Mouse (Mus musculus) ES-Bruce4 (cell line): ENCODE data around the gene Ssbp3. TPM values are rescaled to one million over a fixed set of nuclear protein-coding genes. Genes with fewer than 3 reads are reported as not detected.

Source experiments
- H3K27ac ChIP-seq: 2 replicates; pipeline ENCODE4 v1.5.1; 2012; ENCODE audit warnings: low read length, inconsistent platforms; ENCODE audit not compliant: insufficient read depth
- H3K27me3 ChIP-seq: 2 replicates; pipeline ENCODE4 v1.6.1; 2012; ENCODE audit warnings: mild to moderate bottlenecking, low read length, inconsistent platforms; ENCODE audit not compliant: control insufficient read depth, poor library complexity, insufficient read depth, severe bottlenecking
- H3K36me3 ChIP-seq: 2 replicates; pipeline ENCODE4 v1.6.1; 2012; ENCODE audit warnings: inconsistent platforms, mild to moderate bottlenecking, low read length, moderate library complexity; ENCODE audit not compliant: control insufficient read depth, poor library complexity, insufficient read depth, severe bottlenecking
- H3K4me1 ChIP-seq: one replicate; pipeline ENCODE4 v1.8.1; 2011; ENCODE audit warnings: low read length; ENCODE audit not compliant: control insufficient read depth, insufficient read depth
- H3K4me3 ChIP-seq: 2 replicates; pipeline ENCODE4 v1.5.1; 2011; ENCODE audit warnings: low read depth, mild to moderate bottlenecking, low read length
- H3K9ac ChIP-seq: 2 replicates; pipeline ENCODE4 v1.6.1; 2012; ENCODE audit warnings: low read depth, mild to moderate bottlenecking, inconsistent platforms; ENCODE audit not compliant: poor library complexity, severe bottlenecking
- H3K9me3 ChIP-seq: replicated peaks from 2 replicates; pipeline ENCODE4 v1.6.1; 2012; ENCODE audit warnings: mild to moderate bottlenecking, low read length, inconsistent platforms; ENCODE audit not compliant: control insufficient read depth, poor library complexity, insufficient read depth, severe bottlenecking
- CTCF ChIP-seq: IDR thresholded peaks from one replicate; pipeline ENCODE4 v1.8.1; 2011; ENCODE audit warnings: low read depth, low read length
- EP300 ChIP-seq: IDR thresholded peaks from 2 replicates; pipeline ENCODE4 v1.6.1; 2011; ENCODE audit warnings: low read depth, low read length; ENCODE audit not compliant: insufficient read depth
- POLR2A ChIP-seq: IDR thresholded peaks from one replicate; pipeline ENCODE4 v1.8.1; 2011; ENCODE audit warnings: low read length; ENCODE audit not compliant: insufficient read depth
- polyA plus RNA-seq: library from polyadenylated mRNA; stranded (reverse); fragments of >200 nt; gene quantifications from 2 replicates; pipeline ENCODE4 v1.2.4, GENCODE M21; 2011; ENCODE audit warnings: low read depth; ENCODE audit not compliant: missing spikeins, insufficient read depth, insufficient read length

The Ssbp3 gene
- polyA plus RNA-seq, 1 experiment, result 245 TPM

DNA sequence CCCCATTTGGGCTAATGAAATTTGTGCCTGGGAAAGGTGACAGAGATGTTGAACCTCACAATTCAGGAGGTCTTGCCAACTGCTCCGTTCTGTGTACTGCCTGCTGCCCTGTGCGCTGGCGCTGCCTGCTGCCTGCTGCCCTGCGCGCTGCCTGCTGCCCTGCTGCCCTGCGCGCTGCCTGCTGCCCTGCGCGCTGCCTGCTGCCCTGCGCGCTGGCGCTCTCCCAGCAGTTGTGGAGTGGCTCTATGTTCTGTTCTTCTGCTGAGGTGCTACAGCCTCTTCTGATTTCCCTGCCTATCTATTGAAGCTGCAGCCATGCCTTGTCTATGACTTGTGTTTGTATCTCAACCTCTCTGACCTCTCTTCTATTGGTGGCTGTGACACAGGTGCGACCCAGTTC, 134.7 kb downstream of the Ssbp3 start:
- no peak for TF ChIP-seq EP300
- no peak for TF ChIP-seq POLR2A
- TF ChIP-seq CTCF, result no peak
- Histone ChIP-seq H3K4me3 (no peak overlapping the region), H3K9me3 (no peaks in the 10 kb centered on the region), H3K27ac (no peak overlapping the region), H3K27me3 (no peaks in the 10 kb centered on the region), H3K36me3 (no peaks in the 10 kb centered on the region; the same call in 1 of the 2 replicates), H3K4me1 (no peaks in the 10 kb centered on the region), H3K9ac (no peak overlapping the region)

DNA sequence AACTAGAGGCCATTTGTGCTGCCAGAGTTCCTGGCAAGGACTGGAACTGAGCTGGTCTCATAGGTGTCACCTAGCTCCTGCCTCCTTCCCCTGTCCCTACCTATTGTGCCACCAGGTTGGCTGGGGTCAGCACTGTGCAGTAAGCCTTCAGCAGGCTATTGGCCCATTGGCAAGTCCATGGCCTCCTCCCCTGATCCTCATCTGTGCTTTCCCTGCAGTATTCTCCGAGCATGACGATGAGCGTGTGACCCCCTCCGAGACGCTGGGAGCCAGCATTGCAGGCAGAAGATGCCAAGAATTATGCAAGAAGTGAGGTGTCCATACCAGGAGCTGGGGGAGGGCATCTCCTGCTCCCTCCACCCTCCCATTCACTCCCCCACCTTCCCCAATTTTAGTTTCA, 137.3 kb downstream of the Ssbp3 start:
- Histone ChIP-seq H3K9ac (no peak overlapping the region), H3K4me1 (no peaks in the 10 kb centered on the region), H3K4me3 (no peak overlapping the region), H3K27me3 (no peaks in the 10 kb centered on the region), H3K27ac (no peak overlapping the region), H3K9me3 (no peaks in the 10 kb centered on the region), H3K36me3 (no peaks in the 10 kb centered on the region; the same call in 1 of the 2 replicates)
- TF ChIP-seq CTCF (no peak), EP300 (no peak), POLR2A (no peak)

DNA sequence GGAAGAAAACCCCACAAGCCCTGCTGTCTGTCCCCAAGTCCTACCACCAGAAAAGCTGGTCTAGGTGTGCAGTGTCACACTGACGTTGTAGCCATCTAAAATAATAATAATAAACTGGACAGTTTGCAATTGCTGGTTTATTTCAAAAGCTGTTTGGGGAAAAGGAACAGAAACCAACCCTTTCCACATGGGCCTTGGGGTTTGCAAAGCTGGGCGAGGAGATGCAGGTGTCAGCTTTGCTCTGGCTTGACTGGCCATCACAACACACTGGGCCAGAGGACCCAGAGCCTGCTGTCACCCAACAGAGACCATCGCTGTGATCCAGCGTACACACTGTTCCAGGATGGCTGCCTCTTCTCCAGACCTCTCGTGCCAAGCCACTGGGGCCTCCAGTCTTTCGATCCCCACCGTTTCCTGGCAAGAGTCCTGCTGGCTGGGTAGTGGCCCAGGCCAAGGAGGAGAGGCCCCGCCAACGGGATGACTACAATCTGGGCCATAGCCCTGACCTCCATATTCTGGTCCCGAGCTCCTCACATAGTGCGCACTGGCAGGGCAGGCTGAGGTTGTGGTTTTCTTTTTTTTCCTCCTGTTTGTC, 138.2 kb downstream of the Ssbp3 start:
- Histone ChIP-seq H3K27me3 (no peaks in the 10 kb centered on the region), H3K36me3 (no peaks in the 10 kb centered on the region; the same call in 1 of the 2 replicates), H3K4me3 (no peak overlapping the region), H3K4me1 (no peaks in the 10 kb centered on the region), H3K27ac (no peak overlapping the region), H3K9me3 (no peaks in the 10 kb centered on the region), H3K9ac (no peak overlapping the region)
- TF ChIP-seq POLR2A (no peak), CTCF (no peak), EP300 (no peak)

DNA sequence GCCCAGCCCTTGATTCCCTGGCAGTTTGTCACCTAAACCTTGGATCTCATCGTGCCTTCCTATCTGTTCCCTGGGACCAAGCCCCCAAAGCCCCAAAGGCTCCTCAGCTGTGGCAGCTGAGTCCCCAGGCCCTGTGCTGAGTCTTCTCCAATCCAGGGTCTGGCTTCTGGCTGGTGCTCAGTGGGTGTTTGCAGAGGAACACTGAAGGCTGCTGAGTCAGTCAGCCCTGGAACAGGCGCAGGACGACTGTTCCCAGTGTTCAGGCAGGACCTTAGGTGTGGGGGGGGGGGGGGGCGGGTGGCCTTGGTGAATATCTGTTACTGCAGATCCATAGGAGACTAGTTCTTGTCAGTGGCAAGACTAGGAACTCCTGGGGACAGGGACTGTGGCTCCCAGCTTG, 141.4 kb downstream of the Ssbp3 start:
- no peaks in the 10 kb centered on the region for H3K4me1 ChIP-seq
- H3K4me3 ChIP-seq, result no peak overlapping the region
- no peaks in the 10 kb centered on the region for H3K9me3 ChIP-seq
- no peak overlapping the region for H3K9ac ChIP-seq
- H3K27ac ChIP-seq, result no peak overlapping the region
- H3K36me3 ChIP-seq, result no peaks in the 10 kb centered on the region; the same call in 1 of the 2 replicates
- TF ChIP-seq EP300 (no peak), POLR2A (no peak), CTCF (no peak)
- no peaks in the 10 kb centered on the region for H3K27me3 ChIP-seq

DNA sequence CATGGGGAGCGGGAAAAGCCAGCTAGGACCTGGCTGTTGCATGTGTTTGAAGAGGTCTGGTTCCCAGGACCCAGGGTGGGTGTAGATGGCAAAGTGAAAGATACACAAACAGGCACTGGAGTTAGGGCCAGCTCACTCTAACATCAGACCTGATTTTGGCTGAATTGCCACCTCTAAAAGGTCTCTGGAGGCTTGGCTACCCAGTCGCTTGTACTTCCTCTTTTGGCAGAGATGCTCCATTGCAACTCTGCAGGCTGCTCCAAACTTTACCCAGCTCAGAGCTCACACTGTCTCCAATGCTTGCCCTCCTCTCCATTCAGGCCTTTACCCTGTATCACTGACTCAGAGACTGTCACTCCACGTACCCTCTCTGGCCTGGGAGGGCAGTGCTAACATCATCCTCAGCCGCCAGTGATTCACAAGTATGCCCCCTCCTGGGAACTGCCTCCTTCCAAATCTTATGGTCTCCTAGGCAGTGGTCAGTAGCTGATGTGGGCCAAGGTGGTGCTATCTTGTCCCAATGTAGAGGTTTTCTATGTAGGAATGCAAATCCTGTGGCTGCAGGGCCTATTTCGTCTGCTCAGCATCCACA, 142.6 kb downstream of the Ssbp3 start:
- TF ChIP-seq POLR2A (no peak), EP300 (no peak), CTCF (no peak)
- H3K4me3 ChIP-seq, result no peak overlapping the region
- no peaks in the 10 kb centered on the region for H3K27me3 ChIP-seq
- no peaks in the 10 kb centered on the region for H3K9me3 ChIP-seq
- H3K27ac ChIP-seq, result no peak overlapping the region
- no peak overlapping the region for H3K9ac ChIP-seq
- no peaks in the 10 kb centered on the region; the same call in 1 of the 2 replicates for H3K36me3 ChIP-seq
- H3K4me1 ChIP-seq, result no peaks in the 10 kb centered on the region

DNA sequence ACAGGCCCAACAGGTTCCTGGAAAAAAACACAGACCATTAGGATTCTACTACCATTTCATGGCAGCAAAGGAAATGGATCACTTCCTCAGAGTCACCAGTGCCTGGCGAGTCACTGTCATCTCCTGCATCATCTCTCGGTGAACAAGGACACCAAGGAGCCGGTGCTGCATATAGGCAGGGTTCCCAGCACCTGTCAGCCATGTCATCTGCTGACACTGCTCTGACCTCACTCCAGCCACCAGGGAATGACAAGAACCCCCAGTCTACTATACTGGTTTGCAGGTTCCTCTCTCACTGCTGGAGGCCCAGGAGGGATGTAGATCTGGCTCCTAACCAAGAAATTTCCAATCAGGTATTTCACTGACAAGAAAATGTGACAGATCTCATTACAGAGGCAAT, 145.6 kb downstream of the Ssbp3 start:
- H3K9ac ChIP-seq, result no peak overlapping the region
- no peaks in the 10 kb centered on the region for H3K9me3 ChIP-seq
- H3K27ac ChIP-seq, result no peak overlapping the region
- peaks cover 10% of the 10 kb centered on the region for H3K36me3 ChIP-seq
- TF ChIP-seq CTCF, result no peak
- TF ChIP-seq EP300, result no peak
- TF ChIP-seq POLR2A, result no peak
- H3K27me3 ChIP-seq, result no peaks in the 10 kb centered on the region
- no peaks in the 10 kb centered on the region for H3K4me1 ChIP-seq
- H3K4me3 ChIP-seq, result no peak overlapping the region
